Mouse (Mus musculus): ENCODE measurements around the gene Ehd1.
A peak's percentile ranks its signal among the peaks of the same experiment; 100 is the strongest.
"Not testable (repeated sequence)": the region's sequence is repeated elsewhere in the genome, so short reads cannot be mapped to it uniquely, and the experiment has no call there.

The Ehd1 gene

GRCm38 (mm10) chr19:6279481-6280144 is 3.1 kb downstream of the Ehd1 start:
- no peak for DNase-seq (ENCODE audit: low spot score in 2 of 2)

GRCm38 (mm10) chr19:6280554-6280953 is 4.0 kb downstream of the Ehd1 start:
- DNase-seq (ENCODE audit: low spot score in 2 of 2) = no peak

- DNase-seq (ENCODE audit: low spot score in 2 of 2) = no peak
Observed at GRCm38 (mm10) chr19:6281122-6282020, 4.8 kb downstream of the Ehd1 start.

GRCm38 (mm10) chr19:6283001-6283400 is 6.5 kb downstream of the Ehd1 start:
- DNase-seq (ENCODE audit: low spot score in 2 of 2) = no peak

- no peak for DNase-seq (ENCODE audit: low spot score in 2 of 2)
Observed at GRCm38 (mm10) chr19:6284502-6284901, 8.0 kb downstream of the Ehd1 start.

- DNase-seq (ENCODE audit: low spot score in 2 of 2) = no peak
Observed at GRCm38 (mm10) chr19:6285226-6285625, 8.7 kb downstream of the Ehd1 start.

- DNase-seq (ENCODE audit: low spot score in 2 of 2) = no peak
Observed at GRCm38 (mm10) chr19:6285632-6286433, 9.3 kb downstream of the Ehd1 start.

GRCm38 (mm10) chr19:6286434-6287401 is 10.2 kb downstream of the Ehd1 start:
- DNase-seq (ENCODE audit: low spot score in 2 of 2) = no peak

GRCm38 (mm10) chr19:6288236-6288894 is 11.8 kb downstream of the Ehd1 start:
- DNase-seq (ENCODE audit: low spot score in 2 of 2) = no peak

- no peak for DNase-seq (ENCODE audit: low spot score in 2 of 2)
Observed at GRCm38 (mm10) chr19:6289696-6290238, 13.2 kb downstream of the Ehd1 start.

- DNase-seq (ENCODE audit: low spot score in 2 of 2) = not testable (repeated sequence)
Observed at GRCm38 (mm10) chr19:6290720-6291116, 14.2 kb downstream of the Ehd1 start.

GRCm38 (mm10) chr19:6291117-6291781 is 14.7 kb downstream of the Ehd1 start:
- no peak for DNase-seq (ENCODE audit: low spot score in 2 of 2)

GRCm38 (mm10) chr19:6292262-6292661 is 15.7 kb downstream of the Ehd1 start:
- DNase-seq (ENCODE audit: low spot score in 2 of 2) = no peak

GRCm38 (mm10) chr19:6294301-6294700 is 17.8 kb downstream of the Ehd1 start:
- DNase-seq (ENCODE audit: low spot score in 2 of 2) = no peak

- no peak for DNase-seq (ENCODE audit: low spot score in 2 of 2)
Observed at GRCm38 (mm10) chr19:6296551-6297210, 20.2 kb downstream of the Ehd1 start.

GRCm38 (mm10) chr19:6297641-6298040 is 21.1 kb downstream of the Ehd1 start:
- peak; percentile 57 to 84 for DNase-seq (ENCODE audit: low spot score in 2 of 2)

- no peak for DNase-seq (ENCODE audit: low spot score in 2 of 2)
Observed at GRCm38 (mm10) chr19:6299003-6299402, 22.5 kb downstream of the Ehd1 start.

- no peak for DNase-seq (ENCODE audit: low spot score in 2 of 2)
Observed at GRCm38 (mm10) chr19:6299450-6300267, 23.1 kb downstream of the Ehd1 start.

Data from urinary bladder, adult 18-20 months (tissue).